14 mouse cellular contexts compared by ENCODE assay signal in genomic region chr9:34386071-34386470, GRCm38 (mm10).
DNase-seq lines count a peak whose midpoint lies in the region.
"Had no signal": no experiment of that assay in that cellular context is flagged by ENCODE, and none has a peak within 500 bp of the region (broad histone marks: within the 10 kb centered on the region; RNA-seq: fewer than 3 reads in every experiment).

No protein-coding gene starts in this region.

- DNase-seq in kidney, postnatal 10 days: peak; percentile 7
- no peak for DNase-seq in kidney, adult 18-20 months
- DNase-seq in adrenal gland, adult 8-10 months: peak; percentile 40
- peak; percentile 34 for DNase-seq in adrenal gland, postnatal 25 days
- peak; percentile 31 for DNase-seq in heart, postnatal 4 days
- no peak for DNase-seq in embryonic facial prominence, embryonic 10.5 days (ENCODE audit: low spot score)
- DNase-seq in layer of hippocampus, adult 9-10 months (ENCODE audit: low spot score): no peak
- DNase-seq in right cerebral cortex, postnatal 14 days: no peak
- DNase-seq: cerebellum, postnatal 14 days; right cerebral cortex, postnatal 4 days; thymus, postnatal 4 days had no signal

- H3K27ac ChIP-seq in embryonic facial prominence, embryonic 10.5 days (replicated peaks): no peak overlapping the region
- H3K27ac ChIP-seq: hindbrain, embryonic 15.5 days; limb, embryonic 15.5 days had no signal

- peaks cover 5% of the 10 kb centered on the region; the same call in 1 of the 2 replicates for H3K4me1 ChIP-seq in embryonic facial prominence, embryonic 10.5 days
- H3K4me1 ChIP-seq: hindbrain, embryonic 15.5 days; limb, embryonic 15.5 days had no signal

- H3K9me3 ChIP-seq in embryonic facial prominence, embryonic 10.5 days: no peaks in the 10 kb centered on the region
- H3K9me3 ChIP-seq: hindbrain, embryonic 15.5 days; limb, embryonic 15.5 days had no signal

- no peaks in the 10 kb centered on the region for H3K36me3 ChIP-seq in embryonic facial prominence, embryonic 10.5 days (replicated peaks)
- H3K36me3 ChIP-seq: hindbrain, embryonic 15.5 days; limb, embryonic 15.5 days had no signal

- H3K27me3 ChIP-seq in embryonic facial prominence, embryonic 10.5 days (replicated peaks; ENCODE audit: low read depth, poor library complexity, severe bottlenecking): no peaks in the 10 kb centered on the region
- H3K27me3 ChIP-seq: hindbrain, embryonic 15.5 days; limb, embryonic 15.5 days had no signal

- no peak overlapping the region for H3K4me3 ChIP-seq in embryonic facial prominence, embryonic 10.5 days
- H3K4me3 ChIP-seq: hindbrain, embryonic 15.5 days; limb, embryonic 15.5 days; myocyte had no signal

- WGBS in embryonic facial prominence, embryonic 10.5 days: 77% methylated on average over 4 of the region's 4 CpGs

Comparison
In these comparisons a context has a peak if more than half of its experiments do, and no peak if none do; other contexts are left out.
1. DNase-seq: peak in kidney, postnatal 10 days (single experiment), adrenal gland, adult 8-10 months (single experiment), adrenal gland, postnatal 25 days (single experiment) and heart, postnatal 4 days (single experiment); none in kidney, adult 18-20 months (single experiment), embryonic facial prominence, embryonic 10.5 days (single experiment), layer of hippocampus, adult 9-10 months (single experiment) and right cerebral cortex, postnatal 14 days (single experiment).